Mouse (Mus musculus) ES-Bruce4 (cell line): ENCODE data around the gene Med4.

Experiments
- CTCF ChIP-seq: IDR thresholded peaks from one replicate; pipeline ENCODE4 v1.8.1; 2011; ENCODE audit warnings: low read depth, low read length
- EP300 ChIP-seq: IDR thresholded peaks from 2 replicates; pipeline ENCODE4 v1.6.1; 2011; ENCODE audit warnings: low read depth, low read length; ENCODE audit not compliant: insufficient read depth
- POLR2A ChIP-seq: IDR thresholded peaks from one replicate; pipeline ENCODE4 v1.8.1; 2011; ENCODE audit warnings: low read length; ENCODE audit not compliant: insufficient read depth

GRCm38 (mm10) chr14:73552341-73553121 is 42.7 kb downstream of the Med4 start:
- TF ChIP-seq POLR2A (no peak), CTCF (no peak), EP300 (peak; percentile 28; the same call in 1 of the 2 replicates)
